Mouse (Mus musculus) CH12.LX (cell line): Measurements from ENCODE around the gene Hnrnpr. TPM values are rescaled to one million over a fixed set of nuclear protein-coding genes. Genes with fewer than 3 reads are reported as not detected.

Experiments
- DNase-seq: peaks from one replicate; pipeline ENCODE4 v3.0.0-alpha.2; 2013; ENCODE audit errors: extremely low read depth
- H3K27ac ChIP-seq: 2 replicates; pipeline ENCODE4 v1.5.1; 2012; ENCODE audit warnings: low read depth, mild to moderate bottlenecking, control low read depth, moderate library complexity; ENCODE audit not compliant: insufficient read depth
- H3K27me3 ChIP-seq: replicated peaks from 2 replicates; pipeline ENCODE3; 2012; ENCODE audit warnings: inconsistent platforms
- H3K36me3 ChIP-seq, 2 experiments: replicated peaks in 1 of 2; 2 replicates each; pipeline versions ENCODE3 to v1.6.1; 2012; ENCODE audit warnings: inconsistent platforms in 1 of 2, low read length in 1 of 2, mild to moderate bottlenecking in 1 of 2, mixed read lengths in 1 of 2, moderate library complexity in 1 of 2; ENCODE audit not compliant: control insufficient read depth in 1 of 2, insufficient read depth in 1 of 2
- H3K4me1 ChIP-seq, 2 experiments: 2 replicates each; pipeline ENCODE4 v1.6.1; 2012; ENCODE audit warnings: inconsistent platforms in 1 of 2, moderate library complexity in 1 of 2; ENCODE audit not compliant: insufficient read depth in 2 of 2, control insufficient read depth in 1 of 2
- H3K4me2 ChIP-seq: 2 replicates; pipeline ENCODE4 v1.6.1; 2012; ENCODE audit warnings: low read depth, mild to moderate bottlenecking, control low read depth; ENCODE audit not compliant: poor library complexity, insufficient read depth, severe bottlenecking
- H3K4me3 ChIP-seq, 3 experiments: fragments of 150-350 bp in 1 of 3; sonication (generic) in 1 of 3; replicated peaks in 1 of 3; 2 replicates each; pipeline versions ENCODE3 to v1.5.1; 2011 to 2012; ENCODE audit warnings: low read depth in 2 of 3, low read length in 2 of 3, mild to moderate bottlenecking in 2 of 3, moderate library complexity in 2 of 3, control low read depth in 1 of 3, improper control_type of control experiment in 1 of 3, inconsistent platforms in 1 of 3, mixed read lengths in 1 of 3; ENCODE audit not compliant: poor library complexity in 1 of 3
- H3K79me2 ChIP-seq: replicated peaks from 2 replicates; pipeline ENCODE4 v1.6.1; 2012; ENCODE audit warnings: mild to moderate bottlenecking, moderate library complexity; ENCODE audit not compliant: control insufficient read depth, poor library complexity, insufficient read depth, severe bottlenecking; ENCODE audit errors: extremely low read depth
- H3K9ac ChIP-seq: 2 replicates; pipeline ENCODE4 v1.6.1; 2012; ENCODE audit warnings: low read depth, mild to moderate bottlenecking, control low read depth, moderate library complexity; ENCODE audit not compliant: insufficient read depth
- H3K9me3 ChIP-seq: replicated peaks from 2 replicates; pipeline ENCODE3; 2012; ENCODE audit warnings: low read length, inconsistent platforms, mixed read lengths
- BHLHE40 ChIP-seq: IDR thresholded peaks from 2 replicates; pipeline ENCODE4 v1.6.1; 2011; ENCODE audit warnings: mild to moderate bottlenecking, low read depth, low read length, improper control_type of control experiment
- CHD1 ChIP-seq: IDR thresholded peaks from 2 replicates; pipeline ENCODE4 v1.6.1; 2012; ENCODE audit warnings: low read depth, low read length, improper control_type of control experiment, inconsistent platforms
- CHD2 ChIP-seq: IDR thresholded peaks from 2 replicates; pipeline ENCODE4 v1.6.1; 2011; ENCODE audit warnings: low read length, improper control_type of control experiment
- CTCF ChIP-seq, 2 experiments: IDR thresholded peaks in 1 of 2; conservative IDR thresholded peaks in 1 of 2; 2 replicates each; pipeline ENCODE4 v1.5.1; 2011 to 2012; ENCODE audit warnings: low read depth in 2 of 2, low read length in 2 of 2, improper control_type of control experiment in 1 of 2, inconsistent platforms in 1 of 2, mild to moderate bottlenecking in 1 of 2, moderate library complexity in 1 of 2
- E2F4 ChIP-seq: IDR thresholded peaks from 2 replicates; pipeline ENCODE4 v1.6.1; 2011; ENCODE audit warnings: low read depth, low read length, improper control_type of control experiment; ENCODE audit not compliant: insufficient replicate concordance
- ELF1 ChIP-seq: IDR thresholded peaks from 2 replicates; pipeline ENCODE4 v1.6.1; 2014; ENCODE audit warnings: low read depth, mild to moderate bottlenecking, inconsistent platforms, low read length, improper control_type of control experiment
- EP300 ChIP-seq: IDR thresholded peaks from 2 replicates; pipeline ENCODE4 v1.6.1; 2011; ENCODE audit warnings: low read length, improper control_type of control experiment
- ETS1 ChIP-seq: conservative IDR thresholded peaks from 2 replicates; pipeline ENCODE4 v1.6.1; 2012; ENCODE audit warnings: low read depth, mild to moderate bottlenecking, inconsistent platforms, low read length, improper control_type of control experiment, moderate library complexity
- GABPA ChIP-seq: IDR thresholded peaks from 2 replicates; pipeline ENCODE4 v1.6.1; 2012; ENCODE audit warnings: low read depth, low read length, improper control_type of control experiment, inconsistent platforms; ENCODE audit not compliant: insufficient replicate concordance
- HCFC1 ChIP-seq: IDR thresholded peaks from 2 replicates; pipeline ENCODE4 v1.6.1; 2012; ENCODE audit warnings: low read depth, mild to moderate bottlenecking, inconsistent platforms, low read length, improper control_type of control experiment
- IRF4 ChIP-seq: IDR thresholded peaks from 2 replicates; pipeline ENCODE4 v1.6.1; 2014; ENCODE audit warnings: low read depth, mild to moderate bottlenecking, inconsistent platforms, low read length, improper control_type of control experiment
- JUND ChIP-seq: conservative IDR thresholded peaks from 2 replicates; pipeline ENCODE4 v1.6.1; 2011; ENCODE audit warnings: low read depth, low read length, improper control_type of control experiment
- KAT2A ChIP-seq: IDR thresholded peaks from 2 replicates; pipeline ENCODE4 v1.6.1; 2012; ENCODE audit warnings: low read length, improper control_type of control experiment, inconsistent platforms; ENCODE audit not compliant: insufficient replicate concordance
- MAFK ChIP-seq: IDR thresholded peaks from 2 replicates; pipeline ENCODE4 v1.6.1; 2011; ENCODE audit warnings: low read length, improper control_type of control experiment; ENCODE audit not compliant: insufficient replicate concordance
- MAZ ChIP-seq: IDR thresholded peaks from 2 replicates; pipeline ENCODE4 v1.6.1; 2012; ENCODE audit warnings: low read depth, mild to moderate bottlenecking, inconsistent platforms, low read length, improper control_type of control experiment, moderate library complexity
- MEF2A ChIP-seq: IDR thresholded peaks from 2 replicates; pipeline ENCODE4 v1.6.1; 2014; ENCODE audit warnings: low read depth, mild to moderate bottlenecking, inconsistent platforms, low read length, improper control_type of control experiment, borderline replicate concordance
- MXI1 ChIP-seq: IDR thresholded peaks from 2 replicates; pipeline ENCODE4 v1.6.1; 2011; ENCODE audit warnings: mild to moderate bottlenecking, low read depth, low read length, improper control_type of control experiment
- MYC ChIP-seq: IDR thresholded peaks from 2 replicates; pipeline ENCODE4 v1.6.1; 2011; ENCODE audit warnings: low read depth, mild to moderate bottlenecking, improper control_type of control experiment, low read length
- NELFE ChIP-seq: IDR thresholded peaks from 2 replicates; pipeline ENCODE4 v1.6.1; 2011; ENCODE audit warnings: low read depth, low read length, improper control_type of control experiment
- NRF1 ChIP-seq: IDR thresholded peaks from 2 replicates; pipeline ENCODE4 v1.6.1; 2014; ENCODE audit warnings: low read depth, mild to moderate bottlenecking, inconsistent platforms, low read length, improper control_type of control experiment, moderate library complexity
- POLR2A ChIP-seq: IDR thresholded peaks from 2 replicates; pipeline ENCODE4 v1.6.1; 2011; ENCODE audit warnings: low read depth, mild to moderate bottlenecking, improper control_type of control experiment, low read length
- POLR2AphosphoS2 ChIP-seq: IDR thresholded peaks from 2 replicates; pipeline ENCODE4 v1.6.1; 2011; ENCODE audit warnings: low read depth, low read length, improper control_type of control experiment
- RCOR1 ChIP-seq: conservative IDR thresholded peaks from 2 replicates; pipeline ENCODE4 v1.6.1; 2012; ENCODE audit warnings: low read depth, mild to moderate bottlenecking, inconsistent platforms, low read length, improper control_type of control experiment
- SIN3A ChIP-seq: IDR thresholded peaks from 2 replicates; pipeline ENCODE4 v1.6.1; 2012; ENCODE audit warnings: low read length, improper control_type of control experiment, inconsistent platforms
- TBP ChIP-seq: conservative IDR thresholded peaks from 2 replicates; pipeline ENCODE4 v1.6.1; 2011; ENCODE audit warnings: low read depth, low read length, improper control_type of control experiment
- TCF12 ChIP-seq: IDR thresholded peaks from 2 replicates; pipeline ENCODE4 v1.6.1; 2014; ENCODE audit warnings: low read depth, mild to moderate bottlenecking, inconsistent platforms, low read length, improper control_type of control experiment
- USF1 ChIP-seq: IDR thresholded peaks from 2 replicates; pipeline ENCODE4 v1.6.1; 2014; ENCODE audit warnings: low read depth, mild to moderate bottlenecking, inconsistent platforms, low read length, improper control_type of control experiment
- USF2 ChIP-seq: conservative IDR thresholded peaks from 2 replicates; pipeline ENCODE4 v1.6.1; 2011; ENCODE audit warnings: low read depth, low read length, improper control_type of control experiment
- ZKSCAN1 ChIP-seq: IDR thresholded peaks from 2 replicates; pipeline ENCODE4 v1.6.1; 2012; ENCODE audit warnings: low read depth, inconsistent platforms, low read length, improper control_type of control experiment, borderline replicate concordance
- ZMIZ1 ChIP-seq: IDR thresholded peaks from 2 replicates; pipeline ENCODE4 v1.6.1; 2012; ENCODE audit warnings: low read depth, mild to moderate bottlenecking, inconsistent platforms, low read length, improper control_type of control experiment
- ZNF384 ChIP-seq: IDR thresholded peaks from 2 replicates; pipeline ENCODE4 v1.6.1; 2012; ENCODE audit warnings: low read depth, low read length, improper control_type of control experiment, inconsistent platforms
- dilution Hi-C: fragments of 300-500 bp; cut with MboI; formaldehyde crosslinking; loops from 2 replicates; pipeline ENCODE4 v1.14.3; 2020; ENCODE audit warnings: low sequenced_read_pairs; ENCODE audit not compliant: extremely low pct_unique_long_range_greater_than_20kb, extremely low pct_ligation_motif_present
- in situ Hi-C: fragments of 300-500 bp; cut with MboI; formaldehyde crosslinking; loops from 3 replicates; pipeline ENCODE4 v1.14.3; 2019; ENCODE audit warnings: low sequenced_read_pairs, low pct_ligation_motif_present, low pct_unique_long_range_greater_than_20kb, mixed read lengths
- polyA plus RNA-seq: library from polyadenylated mRNA; unstranded; fragments of >175 nt; gene quantifications from 2 replicates; pipeline ENCODE4 v1.2.1, GENCODE M21; 2012; ENCODE audit warnings: low read depth; ENCODE audit not compliant: insufficient read length
- total RNA-seq, 2 experiments: library from RNA; depleted of rRNA; stranded (reverse); fragments of 300-350 nt in 1 of 2; fragments of >200 nt in 1 of 2; gene quantifications; 2 replicates each; pipeline ENCODE4 v1.2.3; 2012 to 2014

The Hnrnpr gene
- total and polyA plus RNA-seq, 3 experiments: 65.6 to 130 (median 117) TPM

- DNase-seq: no peak
- dilution Hi-C loops (no loop called here), in situ Hi-C loops (no loop called here)
- Histone ChIP-seq H3K27me3 (peaks cover 13% of the 10 kb centered on the region), H3K4me1 (peaks cover 0 to 18% of the 10 kb centered on the region in 2 experiments; a peak in 2 of 4 replicates), H3K79me2 (no peaks in the 10 kb centered on the region), H3K27ac (no peak overlapping the region), H3K36me3 (peaks cover 12 to 24% of the 10 kb centered on the region in 2 experiments), H3K4me2 (peak overlapping the region; percentile 86), H3K9ac (peak overlapping the region; percentile 89), H3K9me3 (peaks cover 7% of the 10 kb centered on the region), H3K4me3 (peak overlapping the region; percentile 19 to 85 (median 49))
- TF ChIP-seq CHD1: no peak
- no peak for TF ChIP-seq MAFK
- no peak for TF ChIP-seq GABPA
- no peak for TF ChIP-seq KAT2A
- no peak for TF ChIP-seq TBP
- no peak for TF ChIP-seq MYC
- TF ChIP-seq MXI1: no peak
- no peak for TF ChIP-seq USF2
- TF ChIP-seq POLR2AphosphoS2: no peak
- TF ChIP-seq JUND: no peak
- TF ChIP-seq ZMIZ1: no peak
- no peak for TF ChIP-seq RCOR1
- TF ChIP-seq CTCF (conservative IDR thresholded peaks at IDR 0.05 in 1 of 2, IDR thresholded peaks at IDR 0.05 in 1 of 2; ENCODE audit: low read depth in 2 of 2, low read length in 2 of 2): no peak
- no peak for TF ChIP-seq EP300
- TF ChIP-seq POLR2A: no peak
- TF ChIP-seq SIN3A: no peak
These were observed 25.9 kb upstream of the Hnrnpr start for GRCm38 (mm10) chr4:136284891-136285290.

- Histone ChIP-seq H3K4me2 (peak overlapping the region; percentile 86), H3K4me1 (peaks cover 0 to 18% of the 10 kb centered on the region in 2 experiments; a peak in 2 of 4 replicates), H3K27me3 (peaks cover 12% of the 10 kb centered on the region), H3K4me3 (peak overlapping the region; percentile 49 to 88 (median 85)), H3K36me3 (peaks cover 17 to 29% of the 10 kb centered on the region in 2 experiments), H3K9ac (peak overlapping the region; percentile 89), H3K79me2 (no peaks in the 10 kb centered on the region), H3K9me3 (peaks cover 11% of the 10 kb centered on the region), H3K27ac (no peak overlapping the region; the same call in 1 of the 2 replicates)
- peak; percentile 94 for DNase-seq
- dilution Hi-C loops (no loop called here), in situ Hi-C loops (no loop called here)
- 0 out of 4 replicates have a peak, but pooled peaks of 1 of the 2 experiments have one; percentile 8 for TF ChIP-seq CTCF (conservative IDR thresholded peaks at IDR 0.05 in 1 of 2, IDR thresholded peaks at IDR 0.05 in 1 of 2; ENCODE audit: low read depth in 2 of 2, low read length in 2 of 2)
- TF ChIP-seq KAT2A: peak; percentile 95; the same call in 1 of the 2 replicates
- no peak for TF ChIP-seq MAFK
- TF ChIP-seq IRF4: peak; percentile 61; the same call in 1 of the 2 replicates
- no peak for TF ChIP-seq CHD2
- TF ChIP-seq NRF1: no peak; the same call in 1 of the 2 replicates
- no peak for TF ChIP-seq MEF2A
- no peak for TF ChIP-seq CHD1
- 0 out of 2 replicates have a peak, but pooled peaks have one; percentile 35 for TF ChIP-seq TBP
- no peak for TF ChIP-seq E2F4
- TF ChIP-seq POLR2A: peak; percentile 60; the same call in 1 of the 2 replicates
- TF ChIP-seq TCF12: no peak
- TF ChIP-seq ZNF384: peak; percentile 65; the same call in 1 of the 2 replicates
- TF ChIP-seq BHLHE40: peak; percentile 32; the same call in 1 of the 2 replicates
- TF ChIP-seq USF1: no peak
- TF ChIP-seq ELF1: peak; percentile 83
- TF ChIP-seq HCFC1: peak; percentile 87
- 0 out of 2 replicates have a peak, but pooled peaks have one; percentile 2 for TF ChIP-seq MAZ
- no peak for TF ChIP-seq ZKSCAN1
- no peak for TF ChIP-seq ETS1
- TF ChIP-seq POLR2AphosphoS2: no peak
- peak; percentile 78; the same call in 1 of the 2 replicates for TF ChIP-seq GABPA
- peak; percentile 22; the same call in 1 of the 2 replicates for TF ChIP-seq NELFE
These were observed 25.4 kb upstream of the Hnrnpr start for GRCm38 (mm10) chr4:136285348-136285810.
